In the genomic region with DNA sequence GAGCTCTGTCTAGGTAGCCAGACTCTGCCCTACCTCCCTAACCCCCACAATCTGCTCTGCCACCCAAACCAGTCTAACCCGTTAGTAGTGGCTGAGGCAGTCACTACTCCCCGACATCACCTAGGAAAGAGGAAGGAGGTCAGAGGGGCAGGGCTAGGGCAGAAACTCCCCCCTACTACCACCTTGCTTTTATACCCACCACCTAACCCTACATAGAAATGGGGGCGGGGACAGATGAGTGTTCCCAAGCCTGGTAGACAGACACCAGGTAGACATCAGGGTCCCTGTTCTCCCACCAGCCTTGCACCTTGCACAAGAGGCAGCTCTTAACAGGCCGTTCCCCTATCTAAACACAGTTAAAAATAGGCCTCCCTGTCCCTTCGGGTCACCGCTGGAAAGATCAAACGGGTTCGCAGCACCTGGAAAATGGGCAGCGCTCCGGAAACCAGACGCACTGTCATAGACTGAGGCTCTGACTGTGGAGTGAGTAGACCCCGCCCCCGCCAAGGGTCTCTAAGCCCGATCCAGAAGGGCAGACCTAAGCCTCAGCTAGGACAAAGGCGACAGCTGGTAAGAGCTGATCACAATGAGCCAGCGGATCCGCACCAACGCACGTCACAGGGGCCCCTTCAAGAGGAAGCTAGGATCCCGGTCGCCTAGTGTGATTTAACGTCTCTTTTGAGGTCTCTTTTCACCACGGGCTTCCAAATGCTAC, we compare ENCODE assay signal across 9 mouse cellular contexts. TPM values are rescaled to one million over a fixed set of nuclear protein-coding genes. Genes with fewer than 3 reads are reported as not detected.
DNase-seq lines count a peak whose midpoint lies in the region; ATAC-seq and TF ChIP-seq lines count a peak whose summit lies in the region.
"Had no signal": no experiment of that assay in that cellular context is flagged by ENCODE, and none has a peak within 500 bp of the region (broad histone marks: within the 10 kb centered on the region; RNA-seq: fewer than 3 reads in every experiment).

No protein-coding gene starts in this region.

- H3K9ac ChIP-seq in liver, postnatal 0 days (replicated peaks): peak overlapping the region; percentile 50
- peak overlapping the region; percentile 51 for H3K9ac ChIP-seq in neural tube, embryonic 12.5 days

- peak overlapping the region; percentile 84 for H3K27ac ChIP-seq in liver, postnatal 0 days (ENCODE audit: low read depth)
- H3K27ac ChIP-seq in neural tube, embryonic 12.5 days: peak overlapping the region; percentile 66

- peak; percentile 17; the same call in 1 of the 2 replicates for TF ChIP-seq POLR2A in brain, embryonic 14.5 days (IDR thresholded peaks at IDR 0.05; ENCODE audit: borderline replicate concordance, extremely low read depth, insufficient read depth, insufficient read length, poor library complexity, severe bottlenecking)

- peak; percentile 37 for ATAC-seq in liver, postnatal 0 days
- peak; percentile 78 for ATAC-seq in neural tube, embryonic 12.5 days (ENCODE audit: low FRiP score, low read depth)

- TF ChIP-seq CTCF in brain, embryonic 14.5 days (IDR thresholded peaks at IDR 0.05; ENCODE audit: borderline replicate concordance, extremely low read depth, insufficient read depth, insufficient read length): no peak
- TF ChIP-seq CTCF in liver, postnatal 0 days (IDR thresholded peaks at IDR 0.05; ENCODE audit: low read depth): no peak

- peak overlapping the region; percentile 44 for H3K4me3 ChIP-seq in liver, postnatal 0 days (ENCODE audit: low read depth, low read length)
- peak overlapping the region; percentile 27 for H3K4me3 ChIP-seq in neural tube, embryonic 12.5 days

- H3K27me3 ChIP-seq in liver, postnatal 0 days (ENCODE audit: insufficient read depth, low read length): no peaks in the 10 kb centered on the region
- no peaks in the 10 kb centered on the region; the same call in 1 of the 2 replicates for H3K27me3 ChIP-seq in neural tube, embryonic 12.5 days (replicated peaks)

- peaks cover 12% of the 10 kb centered on the region for H3K36me3 ChIP-seq in liver, postnatal 0 days (replicated peaks; ENCODE audit: insufficient read depth, low read length)
- H3K36me3 ChIP-seq in neural tube, embryonic 12.5 days: peaks cover 14% of the 10 kb centered on the region; the same call in 1 of the 2 replicates

- peak; percentile 47 for DNase-seq in cerebellum, adult 9-11 months
- no peak for DNase-seq in cerebellum, adult 8-10 months
- DNase-seq in brain, embryonic 14.5 days (ENCODE audit: low read depth): peak; percentile 87
- DNase-seq in heart, postnatal 4 days: peak; percentile 33
- DNase-seq in liver, postnatal 0 days: peak; percentile 64
- DNase-seq in right cerebral cortex, postnatal 10 days (ENCODE audit: low spot score in 2 of 2): no peak
- DNase-seq in adrenal gland, postnatal 25 days: no peak

- H3K9me3 ChIP-seq in liver, postnatal 0 days (ENCODE audit: low read length): no peaks in the 10 kb centered on the region
- H3K9me3 ChIP-seq in neural tube, embryonic 12.5 days: no peaks in the 10 kb centered on the region
- H3K9me3 ChIP-seq: G1E had no signal

- WGBS in liver, postnatal 0 days (ENCODE audit: insufficient replicate concordance): 8% methylated on average over 23 of the region's 23 CpGs
- 13% methylated on average over 23 of the region's 23 CpGs for WGBS in neural tube, embryonic 12.5 days

- H3K4me1 ChIP-seq in liver, postnatal 0 days (ENCODE audit: insufficient read depth): peaks cover 64% of the 10 kb centered on the region
- H3K4me1 ChIP-seq in neural tube, embryonic 12.5 days: peaks cover 72% of the 10 kb centered on the region

- TF ChIP-seq EP300 in liver, postnatal 0 days (IDR thresholded peaks at IDR 0.05; ENCODE audit: low read depth): no peak

- peak overlapping the region; percentile 74 for H3K4me2 ChIP-seq in liver, postnatal 0 days (ENCODE audit: low read depth, low read length)
- peak overlapping the region; percentile 61 for H3K4me2 ChIP-seq in neural tube, embryonic 12.5 days (replicated peaks)

RNA-seq across cellular contexts. Expression of gene Fam110a, which starts 7.0 kb away (rescaled TPM):
- 40.1 and 41.2 TPM in 2 replicates for polyA plus RNA-seq in brain, embryonic 14.5 days (2012; rRNA removed)
- total RNA-seq in heart, postnatal 4 days (2021): 1 to 10 TPM; 8.2 to 8.6 TPM
- 6.3 and 7.3 TPM in 2 replicates for polyA plus RNA-seq in liver, postnatal 0 days (2015; fragmentation: Nextera tagmentation; extraction: Ambion mirVana)
- 91.5 and 94.3 TPM in 2 replicates for polyA plus RNA-seq in neural tube, embryonic 12.5 days (2016; fragmentation: Nextera tagmentation; extraction: Ambion mirVana)
- total RNA-seq in adrenal gland, postnatal 25 days (2021): 8.8 and 12.7 TPM in 2 replicates

RNA-seq across cellular contexts. Expression of gene Slc52a3, which starts 23.3 kb away (rescaled TPM):
- polyA plus RNA-seq in brain, embryonic 14.5 days (2012; rRNA removed): 0.95 and 1.4 TPM in 2 replicates
- 1 to 10 TPM; 1.4 to 1.5 TPM for total RNA-seq in heart, postnatal 4 days (2021)
- 0.43 and 0.53 TPM in 2 replicates for polyA plus RNA-seq in liver, postnatal 0 days (2015; fragmentation: Nextera tagmentation; extraction: Ambion mirVana)
- polyA plus RNA-seq in neural tube, embryonic 12.5 days (2016; fragmentation: Nextera tagmentation; extraction: Ambion mirVana): 1.1 and 1.3 TPM in 2 replicates
- 2.3 and 2.6 TPM in 2 replicates for total RNA-seq in adrenal gland, postnatal 25 days (2021)

Comparison
In these comparisons a context has a peak if more than half of its experiments do, and no peak if none do; other contexts are left out.
1. DNase-seq: peak in cerebellum, adult 9-11 months (single experiment), brain, embryonic 14.5 days (single experiment), heart, postnatal 4 days (single experiment) and liver, postnatal 0 days (single experiment); none in cerebellum, adult 8-10 months (single experiment), right cerebral cortex, postnatal 10 days (0 of 2) and adrenal gland, postnatal 25 days (single experiment).